Mouse (Mus musculus) myocyte (in vitro differentiated cells): ENCODE data around the gene Gpr39. TPM values are rescaled to one million over a fixed set of nuclear protein-coding genes. Genes with fewer than 3 reads are reported as not detected.

Source experiments
- H3K27me3 ChIP-seq: one replicate; pipeline ENCODE4 v1.6.1; 2011; ENCODE audit not compliant: control insufficient read depth, insufficient read depth, insufficient read length
- H3K36me3 ChIP-seq: one replicate; pipeline ENCODE4 v1.6.1; 2011; ENCODE audit not compliant: control insufficient read depth, insufficient read depth
- H3K4me2 ChIP-seq: one replicate; pipeline ENCODE4 v1.6.1; 2011; ENCODE audit warnings: low read depth, control low read depth
- H3K4me3 ChIP-seq: one replicate; pipeline ENCODE4 v1.5.1; 2011; ENCODE audit warnings: mild to moderate bottlenecking, control low read depth, moderate library complexity
- H3K79me2 ChIP-seq: one replicate; pipeline ENCODE4 v1.6.1; 2011; ENCODE audit not compliant: control insufficient read depth, insufficient read depth
- H3ac ChIP-seq: one replicate; pipeline ENCODE4 v1.6.1; 2011; ENCODE audit not compliant: control insufficient read depth, insufficient read length
- CEBPB ChIP-seq: IDR thresholded peaks from 2 replicates; pipeline ENCODE4 v1.6.1; 2011; ENCODE audit warnings: mild to moderate bottlenecking, moderate library complexity; ENCODE audit not compliant: poor library complexity, insufficient read depth, severe bottlenecking
- E2F4 ChIP-seq: IDR thresholded peaks from one replicate; pipeline ENCODE4 v1.6.1; 2011; ENCODE audit warnings: mild to moderate bottlenecking, control low read depth, moderate library complexity; ENCODE audit not compliant: insufficient read depth
- MAX ChIP-seq: IDR thresholded peaks from one replicate; pipeline ENCODE4 v1.6.1; 2011; ENCODE audit warnings: low read depth, mild to moderate bottlenecking, control low read depth
- MYOD1 ChIP-seq, 3 experiments: IDR thresholded peaks; one replicate each; pipeline ENCODE4 v1.6.1; 2011; ENCODE audit warnings: control low read depth in 2 of 3, low read depth in 2 of 3, mild to moderate bottlenecking in 2 of 3, moderate library complexity in 1 of 3; ENCODE audit not compliant: insufficient read length in 2 of 3, control insufficient read depth in 1 of 3
- MYOG ChIP-seq, 3 experiments: IDR thresholded peaks; one replicate each; pipeline ENCODE4 v1.6.1; 2011; ENCODE audit warnings: control low read depth in 2 of 3, low read depth in 2 of 3, mild to moderate bottlenecking in 2 of 3; ENCODE audit not compliant: insufficient read length in 2 of 3, control insufficient read depth in 1 of 3, insufficient read depth in 1 of 3
- POLR2A ChIP-seq: IDR thresholded peaks from one replicate; pipeline ENCODE4 v1.6.1; 2011; ENCODE audit warnings: low read depth, mild to moderate bottlenecking, control low read depth, moderate library complexity; ENCODE audit not compliant: insufficient read length
- POLR2AphosphoS2 ChIP-seq: IDR thresholded peaks from one replicate; pipeline ENCODE4 v1.6.1; 2011; ENCODE audit warnings: low read depth, control low read depth; ENCODE audit not compliant: insufficient read length
- REST ChIP-seq: IDR thresholded peaks from one replicate; pipeline ENCODE4 v1.6.1; 2011; ENCODE audit warnings: mild to moderate bottlenecking, control low read depth, moderate library complexity; ENCODE audit not compliant: insufficient read depth, insufficient read length
- SRF ChIP-seq: IDR thresholded peaks from one replicate; pipeline ENCODE4 v1.6.1; 2011; ENCODE audit warnings: low read depth; ENCODE audit not compliant: control insufficient read depth, insufficient read length
- TCF12 ChIP-seq: IDR thresholded peaks from one replicate; pipeline ENCODE4 v1.6.1; 2011; ENCODE audit warnings: mild to moderate bottlenecking, control low read depth; ENCODE audit not compliant: poor library complexity, insufficient read depth, severe bottlenecking
- TCF3 ChIP-seq: IDR thresholded peaks from one replicate; pipeline ENCODE4 v1.6.1; 2011; ENCODE audit warnings: low read depth, control low read depth; ENCODE audit not compliant: insufficient read length
- USF1 ChIP-seq: IDR thresholded peaks from one replicate; pipeline ENCODE4 v1.6.1; 2011; ENCODE audit warnings: low read depth, mild to moderate bottlenecking, control low read depth, moderate library complexity
- polyA plus RNA-seq: library from polyadenylated mRNA; unstranded; fragments of >200 nt; fragmentation: generic; extraction: Trizol; gene quantifications from one replicate; pipeline ENCODE4 v1.2.1, GENCODE M21; 2012; ENCODE audit warnings: missing spikeins

Gene Gpr39
- polyA plus RNA-seq, 1 experiment, result 7.6 TPM

DNA sequence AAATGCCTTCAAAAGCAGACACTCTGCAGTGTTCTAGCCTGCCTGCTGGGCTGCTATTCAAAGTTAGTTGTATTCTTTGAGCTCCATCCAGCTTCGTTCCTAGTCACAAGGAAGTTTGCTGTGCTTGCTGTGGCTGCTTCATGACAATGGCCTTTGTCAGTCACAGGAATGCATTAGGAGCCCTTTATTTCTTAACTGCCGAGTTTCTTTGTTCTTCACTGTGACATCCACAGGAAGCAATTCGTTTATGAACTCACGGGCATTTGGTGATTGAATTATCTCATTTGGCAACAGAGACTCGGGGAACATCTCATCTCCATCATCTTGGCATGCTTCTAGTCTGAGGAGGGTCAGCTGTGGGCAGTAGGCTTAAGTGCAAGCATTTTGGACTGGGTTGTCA, 177.9 kb downstream of the Gpr39 start:
- Histone ChIP-seq H3K36me3 (no peaks in the 10 kb centered on the region), H3K4me3 (no peak overlapping the region), H3K79me2 (no peaks in the 10 kb centered on the region), H3K27me3 (no peaks in the 10 kb centered on the region), H3ac (no peak overlapping the region), H3K4me2 (no peak overlapping the region)
- TF ChIP-seq POLR2A, result no peak
- no peak for TF ChIP-seq CEBPB
- TF ChIP-seq MYOG (IDR thresholded peaks at IDR 0.05; ENCODE audit: control insufficient read depth in 1 of 3, insufficient read depth in 1 of 3, insufficient read length in 2 of 3, low read depth in 2 of 3), result no peak
- no peak for TF ChIP-seq POLR2AphosphoS2

GRCm38 (mm10) chr1:125858631-125859030, 181.8 kb downstream of the Gpr39 start:
- H3K4me2 ChIP-seq, result no peak overlapping the region
- no peaks in the 10 kb centered on the region for H3K79me2 ChIP-seq
- no peak overlapping the region for H3ac ChIP-seq
- H3K4me3 ChIP-seq, result no peak overlapping the region
- TF ChIP-seq REST (no peak), E2F4 (no peak), TCF3 (no peak), CEBPB (no peak), TCF12 (no peak), POLR2AphosphoS2 (no peak), SRF (no peak), POLR2A (no peak), USF1 (no peak), MAX (no peak), MYOD1 (IDR thresholded peaks at IDR 0.05; ENCODE audit: control insufficient read depth in 1 of 3, insufficient read length in 2 of 3, low read depth in 2 of 3) (no peak), MYOG (IDR thresholded peaks at IDR 0.05; ENCODE audit: control insufficient read depth in 1 of 3, insufficient read depth in 1 of 3, insufficient read length in 2 of 3, low read depth in 2 of 3) (no peak)
- H3K36me3 ChIP-seq, result no peaks in the 10 kb centered on the region
- no peaks in the 10 kb centered on the region for H3K27me3 ChIP-seq

DNA sequence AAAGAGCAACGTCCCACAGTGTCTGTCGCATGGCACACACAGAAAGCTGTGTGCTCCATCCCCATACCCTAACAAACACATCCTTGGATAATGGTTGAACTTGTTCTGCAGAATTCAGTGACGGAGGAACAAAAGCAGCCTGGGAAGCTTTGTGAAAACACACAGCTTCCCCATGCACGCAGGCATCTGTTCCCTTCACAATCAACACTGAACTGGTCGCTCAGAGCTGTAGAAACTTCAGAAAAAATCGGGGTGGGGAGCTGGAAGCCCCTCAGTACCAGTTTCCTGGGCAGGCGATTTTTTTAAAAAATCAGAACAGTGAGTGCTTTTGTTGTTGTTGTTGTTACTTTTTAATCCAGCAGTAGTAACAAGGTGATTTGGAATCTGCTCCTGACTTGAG, 193.3 kb downstream of the Gpr39 start:
- no peak for TF ChIP-seq POLR2AphosphoS2
- TF ChIP-seq MAX, result no peak
- Histone ChIP-seq H3K4me2 (no peak overlapping the region), H3K27me3 (no peaks in the 10 kb centered on the region), H3K79me2 (no peaks in the 10 kb centered on the region), H3ac (no peak overlapping the region), H3K4me3 (no peak overlapping the region), H3K36me3 (no peaks in the 10 kb centered on the region)

GRCm38 (mm10) chr1:125893158-125893557, 216.4 kb downstream of the Gpr39 start:
- Histone ChIP-seq H3K4me2 (no peak overlapping the region), H3ac (no peak overlapping the region), H3K79me2 (no peaks in the 10 kb centered on the region), H3K36me3 (no peaks in the 10 kb centered on the region), H3K4me3 (no peak overlapping the region), H3K27me3 (no peaks in the 10 kb centered on the region)
- TF ChIP-seq E2F4 (no peak), TCF3 (no peak), POLR2A (no peak), MAX (no peak), MYOG (IDR thresholded peaks at IDR 0.05; ENCODE audit: control insufficient read depth in 1 of 3, insufficient read depth in 1 of 3, insufficient read length in 2 of 3, low read depth in 2 of 3) (no peak), CEBPB (no peak), SRF (no peak), USF1 (no peak), TCF12 (no peak), MYOD1 (IDR thresholded peaks at IDR 0.05; ENCODE audit: control insufficient read depth in 1 of 3, insufficient read length in 2 of 3, low read depth in 2 of 3) (no peak), POLR2AphosphoS2 (no peak), REST (no peak)

GRCm38 (mm10) chr1:125910211-125910870, 233.5 kb downstream of the Gpr39 start:
- Histone ChIP-seq H3K4me3 (no peak overlapping the region), H3K4me2 (no peak overlapping the region), H3K36me3 (no peaks in the 10 kb centered on the region), H3K27me3 (peaks cover 23% of the 10 kb centered on the region), H3ac (no peak overlapping the region), H3K79me2 (no peaks in the 10 kb centered on the region)
- TF ChIP-seq MYOG (IDR thresholded peaks at IDR 0.05; ENCODE audit: control insufficient read depth in 1 of 3, insufficient read depth in 1 of 3, insufficient read length in 2 of 3, low read depth in 2 of 3), result no peak
- no peak for TF ChIP-seq MYOD1 (IDR thresholded peaks at IDR 0.05; ENCODE audit: control insufficient read depth in 1 of 3, insufficient read length in 2 of 3, low read depth in 2 of 3)
- no peak for TF ChIP-seq E2F4
